Mouse (Mus musculus) embryonic facial prominence, embryonic 11.5 days (tissue): ENCODE measurements at regions not wholly inside any gene's neighbourhood (a gene's known extent, or its start where the extent isn't known, plus 50 kb on each side); places are given as distances from the start of the nearest gene placed in this dataset.

Source experiments
- ATAC-seq: fragments of 200-750 bp; cut with Nextera tagmentation; replicated peaks from 2 replicates; pipeline ENCODE4 v1.8.0; 2017; ENCODE audit warnings: low read depth; ENCODE audit not compliant: insufficient number of reproducible peaks, low FRiP score, low TSS enrichment
- DNase-seq: peaks from one replicate; pipeline ENCODE4 v3.0.0-alpha.2; 2015; ENCODE audit warnings: low spot score
- H3K27ac ChIP-seq: fragments of 300-500 bp; sonication (generic); replicated peaks from 2 replicates; pipeline ENCODE4 v1.5.1; 2014; ENCODE audit warnings: mild to moderate bottlenecking, low read depth, low read length, control low read depth
- H3K27me3 ChIP-seq: fragments of 300-500 bp; sonication (generic); 2 replicates; pipeline ENCODE4 v1.6.1; 2014; ENCODE audit warnings: mild to moderate bottlenecking, low read length, moderate library complexity, mixed read lengths; ENCODE audit not compliant: control insufficient read depth, insufficient read depth
- H3K36me3 ChIP-seq: fragments of 300-500 bp; sonication (generic); replicated peaks from 2 replicates; pipeline ENCODE4 v1.6.1; 2014; ENCODE audit warnings: low read depth, mild to moderate bottlenecking, low read length, moderate library complexity, mixed read lengths; ENCODE audit not compliant: control insufficient read depth, insufficient read depth
- H3K4me1 ChIP-seq: fragments of 300-500 bp; sonication (generic); 2 replicates; pipeline ENCODE4 v1.6.1; 2014; ENCODE audit warnings: low read length, mixed read lengths; ENCODE audit not compliant: control insufficient read depth, insufficient read depth
- H3K4me2 ChIP-seq: fragments of 300-500 bp; sonication (generic); 2 replicates; pipeline ENCODE4 v1.6.1; 2014; ENCODE audit warnings: low read depth, mild to moderate bottlenecking, control low read depth, low read length, moderate library complexity
- H3K4me3 ChIP-seq: fragments of 300-500 bp; sonication (generic); 2 replicates; pipeline ENCODE4 v1.5.1; 2014; ENCODE audit warnings: low read depth, low read length, control low read depth
- H3K9ac ChIP-seq: fragments of 300-500 bp; sonication (generic); replicated peaks from 2 replicates; pipeline ENCODE4 v1.6.1; 2014; ENCODE audit warnings: mild to moderate bottlenecking, control low read depth, low read length
- H3K9me3 ChIP-seq: fragments of 300-500 bp; sonication (generic); replicated peaks from 2 replicates; pipeline ENCODE4 v1.6.1; 2016; ENCODE audit warnings: mild to moderate bottlenecking, low read length, inconsistent platforms, mixed read lengths; ENCODE audit not compliant: control insufficient read depth
- WGBS: fragments of 180-500 bp; shearing (Covaris S2); extraction: QIAGEN DNeasy Blood & Tissue Kit; methylation state at CpG from one replicate; pipeline ENCODE4 v1.1.7; 2014; 5-methylcytosine and 5-hydroxymethylcytosine counted together

DNA sequence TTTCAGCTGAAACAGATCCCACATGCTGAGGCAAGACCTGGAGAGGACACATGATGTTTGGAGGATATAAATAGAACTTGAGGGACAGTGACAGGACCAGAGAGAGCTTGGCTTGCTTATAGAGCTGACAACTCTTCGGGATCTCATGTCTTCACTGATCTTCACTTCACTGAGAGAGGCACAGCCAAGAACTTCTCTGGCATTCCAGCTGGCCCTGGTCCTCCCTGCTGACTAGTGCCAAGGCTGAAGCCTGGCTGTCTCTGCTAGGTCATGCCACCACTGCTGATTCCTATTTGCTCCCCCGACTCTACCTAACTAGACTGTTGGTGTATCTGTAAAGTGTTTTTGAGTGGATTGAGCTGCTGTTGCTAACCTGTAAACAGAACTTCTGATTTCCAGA is 401.4 kb upstream of the Apob start:
- Histone ChIP-seq H3K4me1 (no peaks in the 10 kb centered on the region), H3K4me2 (no peak overlapping the region)

DNA sequence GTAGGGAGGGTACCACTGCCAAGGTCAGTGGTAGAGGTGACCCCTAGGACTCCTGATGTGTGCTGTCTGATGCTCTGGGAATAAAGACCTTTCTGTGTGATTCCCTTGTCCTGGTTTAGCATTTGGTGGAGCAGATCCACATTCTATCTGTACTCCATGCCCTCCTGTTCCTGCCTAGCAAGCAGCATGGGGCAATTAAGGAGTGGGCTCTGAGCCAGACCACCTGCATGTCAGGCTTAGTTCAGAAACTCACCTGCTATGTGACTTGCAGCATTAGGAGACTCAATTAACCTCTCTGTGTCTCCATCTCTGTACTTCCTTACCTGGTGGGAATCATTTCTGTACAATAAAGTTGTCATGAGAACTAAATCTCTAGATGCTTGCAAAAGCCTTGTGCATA is 389.9 kb upstream of the Apob start:
- H3K36me3 ChIP-seq, result no peaks in the 10 kb centered on the region
- no peak overlapping the region for H3K9ac ChIP-seq
- DNase-seq (no peak), ATAC-seq (no peak)
- H3K4me1 ChIP-seq, result no peaks in the 10 kb centered on the region
- H3K9me3 ChIP-seq, result no peaks in the 10 kb centered on the region
- no peak overlapping the region for H3K4me3 ChIP-seq
- H3K4me2 ChIP-seq, result no peak overlapping the region
- H3K27me3 ChIP-seq, result no peaks in the 10 kb centered on the region
- H3K27ac ChIP-seq, result no peak overlapping the region

More for the DNA sequence above, 401.4 kb upstream of the Apob start:
- no peak overlapping the region for H3K27ac ChIP-seq
- WGBS, result 95% methylated on average over 2 of the region's 2 CpGs
- no peak for DNase-seq
- ATAC-seq, result no peak
- no peaks in the 10 kb centered on the region for H3K9me3 ChIP-seq
- H3K4me3 ChIP-seq, result no peak overlapping the region
- no peak overlapping the region for H3K9ac ChIP-seq
- H3K27me3 ChIP-seq, result no peaks in the 10 kb centered on the region
- no peaks in the 10 kb centered on the region for H3K36me3 ChIP-seq

DNA sequence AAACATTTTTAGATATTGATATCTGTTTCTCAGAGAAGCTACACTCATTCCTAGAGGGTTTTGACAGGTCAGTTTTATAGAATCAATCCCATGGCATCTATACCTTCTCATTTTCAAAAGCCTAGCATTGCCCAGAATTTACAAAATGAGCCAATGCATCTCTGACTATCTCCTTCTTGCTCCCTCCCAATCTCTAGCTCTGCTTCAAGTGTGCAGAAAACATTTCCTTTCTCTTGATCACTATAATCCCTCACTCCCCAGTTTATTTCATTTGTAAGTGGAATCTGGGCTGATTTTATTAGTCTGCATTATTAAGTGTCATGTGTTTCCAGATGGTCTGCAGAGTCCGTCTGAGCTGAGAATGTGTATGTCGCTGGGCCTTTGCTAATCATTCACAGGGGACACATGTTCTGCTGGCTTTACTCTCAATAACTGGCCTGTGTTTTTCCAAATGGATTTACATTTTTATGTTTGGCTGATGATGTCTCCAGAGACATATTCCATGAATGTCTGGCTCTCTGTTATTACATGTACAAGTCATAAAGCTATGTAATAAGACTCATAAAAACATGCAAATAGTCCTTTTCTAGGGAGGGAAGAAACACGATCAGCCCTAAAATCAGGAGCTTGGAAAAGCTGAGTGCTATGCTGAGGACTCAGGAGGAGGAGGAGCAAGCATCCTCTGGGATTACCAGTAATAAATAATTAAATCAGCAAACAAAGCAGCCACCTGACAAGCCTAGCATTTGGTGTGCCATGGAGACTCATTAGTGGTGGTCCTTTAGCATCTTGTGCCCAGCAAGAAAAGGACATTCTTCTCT is 366.0 kb upstream of the Apob start:
- no peak overlapping the region for H3K4me3 ChIP-seq
- H3K4me1 ChIP-seq, result no peaks in the 10 kb centered on the region
- DNase-seq, result no peak
- 50% methylated on average over 3 of the region's 3 CpGs for WGBS
- no peak overlapping the region for H3K4me2 ChIP-seq
- no peaks in the 10 kb centered on the region for H3K27me3 ChIP-seq
- H3K9ac ChIP-seq, result no peak overlapping the region
- no peaks in the 10 kb centered on the region for H3K36me3 ChIP-seq
- no peak overlapping the region for H3K27ac ChIP-seq
- no peaks in the 10 kb centered on the region for H3K9me3 ChIP-seq
- ATAC-seq, result no peak

DNA sequence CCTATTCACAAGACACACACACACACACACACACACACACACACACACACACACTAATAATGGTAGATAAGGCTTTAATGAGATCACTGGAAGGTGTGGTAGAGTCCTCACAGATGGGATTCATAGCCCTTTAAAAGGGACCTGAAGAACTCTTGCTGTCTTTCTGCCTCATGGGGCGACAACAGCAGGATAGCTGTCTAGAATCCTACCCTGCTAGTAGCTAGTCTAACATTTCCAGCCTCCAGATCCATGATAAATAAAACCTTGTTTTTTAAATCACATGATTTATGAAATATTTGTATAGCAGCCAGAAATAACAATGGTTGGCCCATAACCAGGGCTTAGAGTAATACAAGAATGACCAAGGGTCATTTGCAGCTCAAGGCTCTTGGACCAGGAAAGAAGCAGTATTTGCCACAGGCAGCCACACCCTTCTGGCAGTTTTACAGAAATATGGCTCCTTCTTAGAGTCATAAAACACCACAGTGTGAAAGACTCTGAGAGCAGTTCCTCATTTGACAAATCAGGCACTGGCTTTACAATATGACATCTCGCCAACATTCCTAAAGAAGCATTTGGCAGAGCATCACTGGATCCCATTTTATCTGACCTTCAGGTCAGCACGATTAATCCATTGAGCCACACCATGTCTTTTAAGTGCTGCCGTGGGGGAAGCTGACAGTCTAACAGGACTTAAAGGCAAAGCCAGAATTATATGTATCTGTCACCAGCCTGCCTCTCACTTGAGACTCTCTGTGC is 340.9 kb upstream of the Apob start:
- Histone ChIP-seq H3K36me3 (no peaks in the 10 kb centered on the region), H3K4me1 (no peaks in the 10 kb centered on the region), H3K9me3 (no peaks in the 10 kb centered on the region), H3K27me3 (no peaks in the 10 kb centered on the region), H3K27ac (no peak overlapping the region), H3K4me2 (no peak overlapping the region), H3K4me3 (no peak overlapping the region), H3K9ac (no peak overlapping the region)
- 63% methylated on average over 4 of the region's 4 CpGs for WGBS
- DNase-seq (no peak), ATAC-seq (no peak)

DNA sequence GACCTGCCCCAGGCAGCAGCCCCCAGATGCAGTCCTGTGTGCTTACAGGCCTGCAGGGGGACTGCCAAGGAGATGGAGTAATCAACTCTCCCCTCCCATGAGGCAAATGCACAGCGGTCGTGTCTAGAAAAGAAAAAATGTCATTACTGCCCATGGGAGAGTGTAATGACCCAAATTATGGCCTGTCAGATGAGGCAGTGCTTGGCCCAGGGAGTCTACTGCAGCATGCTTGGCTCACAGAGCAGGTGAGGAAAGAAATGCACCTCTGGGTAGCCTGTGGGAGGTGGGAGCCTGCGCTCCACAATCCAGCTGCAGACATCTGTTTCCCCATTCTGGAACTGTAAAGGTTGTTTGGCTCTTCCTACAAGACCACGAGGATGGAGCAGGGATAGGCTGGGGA is 339.8 kb upstream of the Apob start:
- ATAC-seq (no peak), DNase-seq (no peak)
- 81% methylated on average over 4 of the region's 4 CpGs for WGBS
- no peak overlapping the region for H3K27ac ChIP-seq
- no peak overlapping the region for H3K4me3 ChIP-seq
- H3K4me1 ChIP-seq, result no peaks in the 10 kb centered on the region
- H3K27me3 ChIP-seq, result no peaks in the 10 kb centered on the region
- no peak overlapping the region for H3K4me2 ChIP-seq
- H3K9me3 ChIP-seq, result no peaks in the 10 kb centered on the region
- no peaks in the 10 kb centered on the region for H3K36me3 ChIP-seq
- H3K9ac ChIP-seq, result no peak overlapping the region

DNA sequence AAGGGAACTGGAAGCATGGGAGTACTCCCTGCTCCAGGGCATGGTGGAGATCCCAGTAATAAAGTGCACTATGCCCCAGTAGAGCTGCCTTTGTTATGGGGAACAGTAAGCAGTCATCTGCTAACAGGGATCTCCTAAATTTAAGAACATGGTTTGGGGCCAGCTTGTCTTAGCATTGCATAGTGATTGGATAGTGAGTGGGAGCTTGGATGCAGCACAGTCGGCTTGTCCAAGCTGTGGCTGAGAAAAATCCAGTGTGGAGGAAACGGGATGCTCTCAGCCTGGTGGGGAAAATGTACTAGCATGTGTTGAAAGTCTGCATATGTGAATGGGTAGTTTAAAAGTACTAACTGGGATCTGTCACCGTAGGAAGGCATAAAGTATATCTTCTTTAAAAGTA is 326.6 kb upstream of the Apob start:
- Histone ChIP-seq H3K4me3 (no peak overlapping the region), H3K4me1 (no peaks in the 10 kb centered on the region), H3K27me3 (no peaks in the 10 kb centered on the region), H3K27ac (no peak overlapping the region), H3K9me3 (no peaks in the 10 kb centered on the region), H3K36me3 (no peaks in the 10 kb centered on the region), H3K9ac (no peak overlapping the region), H3K4me2 (no peak overlapping the region)
- 82% methylated on average over 3 of the region's 3 CpGs for WGBS
- ATAC-seq (no peak), DNase-seq (no peak)

DNA sequence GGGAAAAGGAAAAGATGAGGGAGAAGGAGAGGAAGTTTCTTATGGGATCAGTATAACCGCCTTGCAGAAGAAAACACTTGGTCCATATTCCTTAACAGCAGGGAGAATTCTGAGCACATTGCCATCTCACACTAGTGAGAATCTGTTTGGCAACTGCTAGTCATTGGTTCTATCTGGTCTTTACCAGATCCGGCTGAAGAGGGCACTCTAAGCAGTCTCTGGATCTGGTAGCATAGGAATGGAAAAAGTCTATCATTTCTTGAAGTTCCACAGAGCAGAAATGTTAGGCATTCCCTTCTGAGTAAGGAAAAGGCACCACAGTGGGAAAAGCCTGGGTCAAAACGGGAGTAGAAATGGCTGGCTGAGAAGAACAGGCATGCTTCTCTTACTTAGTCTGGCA is 315.4 kb upstream of the Apob start:
- WGBS, result 45% methylated on average over 3 of the region's 3 CpGs
- H3K9ac ChIP-seq, result no peak overlapping the region
- H3K4me3 ChIP-seq, result no peak overlapping the region
- ATAC-seq (no peak), DNase-seq (no peak)
- no peak overlapping the region for H3K4me2 ChIP-seq
- H3K27me3 ChIP-seq, result no peaks in the 10 kb centered on the region
- H3K4me1 ChIP-seq, result no peaks in the 10 kb centered on the region
- H3K36me3 ChIP-seq, result no peaks in the 10 kb centered on the region
- no peak overlapping the region for H3K27ac ChIP-seq
- H3K9me3 ChIP-seq, result no peaks in the 10 kb centered on the region

DNA sequence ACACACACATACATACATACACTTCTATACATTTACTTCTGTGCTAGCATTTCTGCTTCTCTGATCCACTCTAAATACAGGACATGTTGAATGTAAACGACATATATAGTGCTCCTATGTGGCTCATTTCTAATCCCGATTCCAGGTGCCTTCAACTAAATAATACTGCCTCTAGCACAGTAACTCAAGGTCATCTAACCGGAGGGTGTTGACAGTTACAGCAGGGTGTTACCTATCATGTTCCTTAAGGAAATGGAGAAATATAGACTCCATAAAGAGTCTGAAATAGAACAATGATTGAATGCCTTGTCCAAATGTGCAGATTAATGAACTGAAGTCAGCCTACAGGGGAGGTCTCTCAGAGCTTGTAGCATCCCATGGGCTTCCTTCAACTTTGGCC is 307.3 kb upstream of the Apob start:
- ATAC-seq (no peak), DNase-seq (no peak)
- no peak overlapping the region for H3K4me2 ChIP-seq
- no peaks in the 10 kb centered on the region for H3K36me3 ChIP-seq
- H3K4me1 ChIP-seq, result no peaks in the 10 kb centered on the region
- no peak overlapping the region for H3K27ac ChIP-seq
- H3K27me3 ChIP-seq, result no peaks in the 10 kb centered on the region
- 82% methylated on average over 3 of the region's 3 CpGs for WGBS
- no peaks in the 10 kb centered on the region for H3K9me3 ChIP-seq
- no peak overlapping the region for H3K9ac ChIP-seq
- no peak overlapping the region for H3K4me3 ChIP-seq
